Mouse (Mus musculus): ENCODE results near the gene Trim41.

GRCm38 (mm10) chr11:48817794-48818193 is 641 bp upstream of the Trim41 start:
- no peak for TF ChIP-seq CTCF (IDR thresholded peaks at IDR 0.05; ENCODE audit: low read depth)
- TF ChIP-seq EP300 (optimal IDR thresholded peaks at IDR 0.05) = no peak

Measured in stomach, postnatal 0 days (tissue).